Mouse (Mus musculus) layer of hippocampus, adult 18-20 months (tissue): Measurements from ENCODE around the gene Mgat4e. TPM values are rescaled to one million over a fixed set of nuclear protein-coding genes. Genes with fewer than 3 reads are reported as not detected.

Experiments
- DNase-seq, 2 experiments: peaks; one replicate each; pipeline ENCODE4 v3.0.0; 2022; ENCODE audit warnings: low spot score in 2 of 2
- total RNA-seq, 2 experiments: library from RNA; stranded (reverse); gene quantifications; 2 replicates each; pipeline ENCODE4 v1.2.3; 2021

The Mgat4e gene
- total RNA-seq, 2 experiments from 2014 or later: 0.22 TPM; not detected in 1

DNA sequence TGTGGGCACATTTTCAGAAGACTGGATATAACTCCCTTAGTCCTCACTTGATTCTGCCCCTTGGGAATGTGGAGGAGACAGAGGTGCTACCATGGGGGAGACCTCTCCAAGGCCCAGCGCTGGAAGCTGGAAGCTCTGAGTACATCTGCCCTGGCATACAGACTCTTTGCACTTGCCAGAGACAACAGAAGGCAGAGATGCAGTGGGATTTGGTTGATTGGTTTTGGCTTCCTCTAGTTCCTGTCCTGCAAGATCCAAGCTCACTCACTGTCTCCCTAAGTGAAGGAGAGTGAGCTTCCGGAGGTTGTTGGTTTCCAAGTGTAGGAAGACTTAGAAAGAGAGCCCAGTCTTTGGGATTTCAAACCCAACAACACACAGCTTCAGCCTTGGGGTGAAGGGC, 33.6 kb downstream of the Mgat4e start:
- no peak for DNase-seq

- DNase-seq: peak in 1 of 2 experiments; percentile 18
Observed at GRCm38 (mm10) chr1:134513876-134514590, 35.4 kb downstream of the Mgat4e start.

DNA sequence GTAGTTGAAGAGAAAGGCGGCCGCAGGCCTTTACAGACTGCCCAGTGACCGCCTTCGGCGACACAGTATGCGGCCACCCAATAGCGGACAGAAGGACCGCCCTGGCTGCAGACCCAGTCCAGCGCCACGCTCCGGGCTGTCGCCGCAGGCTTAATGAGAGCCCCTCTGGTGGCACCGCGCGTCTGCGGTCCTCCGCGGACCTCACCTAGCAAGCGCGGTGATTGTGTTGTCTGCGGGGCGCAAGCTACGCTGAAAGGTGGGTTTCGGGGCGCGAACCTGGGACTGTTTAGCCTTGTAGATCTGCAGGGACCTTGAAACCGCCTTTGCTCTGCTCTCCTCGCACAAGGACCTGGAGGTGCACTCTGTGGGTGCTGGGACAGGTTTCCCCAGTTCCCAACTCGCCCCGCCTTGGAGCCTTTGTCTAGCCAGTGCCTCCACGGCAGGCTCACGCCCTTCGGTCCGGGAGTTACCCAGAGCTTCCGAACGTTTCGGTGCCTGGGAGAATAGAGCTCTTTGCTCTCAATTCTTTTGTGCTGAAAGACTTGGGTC, 36.1 kb downstream of the Mgat4e start:
- DNase-seq: no peak

GRCm38 (mm10) chr1:134512584-134512983, 36.9 kb downstream of the Mgat4e start:
- no peak for DNase-seq

DNA sequence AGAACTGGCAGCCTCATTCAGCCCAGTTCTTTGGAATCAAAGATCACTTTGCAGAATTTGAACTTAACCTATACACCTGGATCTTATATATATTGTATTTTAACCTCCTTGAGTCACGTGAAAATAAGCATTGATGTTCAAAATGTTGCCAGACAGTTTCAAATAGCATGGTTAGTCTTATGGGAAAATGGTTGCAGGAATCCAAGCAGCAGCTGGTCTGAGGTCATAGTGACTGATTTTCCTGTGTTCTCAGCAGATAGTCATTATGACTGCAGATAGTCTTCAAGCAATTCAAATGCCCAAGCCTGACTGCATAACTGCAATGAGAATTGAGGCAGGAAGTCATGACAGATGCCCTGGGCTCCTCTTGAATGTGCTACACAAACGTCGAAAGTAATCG, 37.3 kb downstream of the Mgat4e start:
- DNase-seq: no peak

- no peak for DNase-seq
Observed at GRCm38 (mm10) chr1:134510018-134510417, 39.5 kb downstream of the Mgat4e start.

DNA sequence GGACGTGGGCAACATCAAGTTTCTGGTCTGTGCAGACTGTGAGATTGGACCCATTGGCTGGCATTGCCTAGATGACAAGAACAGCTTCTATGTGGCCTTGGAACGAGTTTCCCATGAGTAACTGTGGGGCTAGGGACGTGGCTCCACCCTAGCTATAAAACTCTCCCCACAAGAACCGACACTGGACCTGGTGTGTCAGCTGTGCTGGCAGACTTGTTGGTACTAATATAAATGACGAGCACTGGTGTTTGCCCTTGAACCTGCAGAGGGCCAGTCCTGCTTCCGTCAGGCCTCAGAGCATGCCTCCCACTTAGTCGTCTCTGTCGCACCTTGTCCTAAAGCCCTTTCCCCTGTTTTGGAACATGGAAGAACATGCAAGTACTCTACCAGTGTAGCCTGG, 43.3 kb downstream of the Mgat4e start:
- no peak for DNase-seq

GRCm38 (mm10) chr1:134500916-134501315, 48.6 kb downstream of the Mgat4e start:
- no peak for DNase-seq

GRCm38 (mm10) chr1:134495991-134496390, 53.5 kb downstream of the Mgat4e start:
- DNase-seq: no peak

DNA sequence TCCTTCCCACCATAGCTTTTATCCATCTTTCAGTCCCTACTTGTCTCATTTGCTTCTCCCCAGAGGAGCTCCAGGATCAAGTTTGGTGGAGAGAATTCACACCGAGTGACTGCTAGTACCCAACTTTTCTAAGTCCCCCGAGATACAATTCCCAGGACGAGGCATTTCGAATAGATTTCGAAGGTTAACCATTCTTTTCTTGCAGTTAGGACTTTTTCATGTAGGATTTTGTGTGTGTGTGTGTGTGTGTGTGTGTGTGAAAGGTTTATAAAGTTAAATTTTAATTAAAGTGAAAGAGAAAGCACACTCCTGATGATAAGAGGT, 54.3 kb downstream of the Mgat4e start:
- DNase-seq: no peak

- DNase-seq: peak; percentile 97 to 99
Observed at GRCm38 (mm10) chr1:134494428-134495215, 54.9 kb downstream of the Mgat4e start, which contains the start of gene Rabif. Gene Rabif, plus strand, starts transcription at chr1:134494648.

DNA sequence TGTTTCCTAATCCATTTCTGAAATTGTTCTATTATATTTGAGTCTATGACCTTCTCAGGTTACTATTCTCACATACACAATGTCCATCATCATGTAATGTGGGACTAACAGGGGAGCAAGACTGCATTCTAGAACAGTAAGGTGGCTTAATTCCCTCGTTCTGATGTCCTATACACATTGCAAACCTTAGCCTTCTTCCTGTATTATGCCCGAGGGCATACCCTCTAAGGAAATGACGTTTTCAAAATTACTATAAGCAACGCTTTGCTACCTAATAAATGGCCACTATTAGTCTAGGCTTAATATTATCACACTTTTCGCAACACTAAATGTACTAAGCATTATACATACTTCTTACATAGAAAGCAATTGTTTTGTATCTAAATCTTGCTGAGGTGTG, 55.5 kb downstream of the Mgat4e start:
- DNase-seq: no peak

DNA sequence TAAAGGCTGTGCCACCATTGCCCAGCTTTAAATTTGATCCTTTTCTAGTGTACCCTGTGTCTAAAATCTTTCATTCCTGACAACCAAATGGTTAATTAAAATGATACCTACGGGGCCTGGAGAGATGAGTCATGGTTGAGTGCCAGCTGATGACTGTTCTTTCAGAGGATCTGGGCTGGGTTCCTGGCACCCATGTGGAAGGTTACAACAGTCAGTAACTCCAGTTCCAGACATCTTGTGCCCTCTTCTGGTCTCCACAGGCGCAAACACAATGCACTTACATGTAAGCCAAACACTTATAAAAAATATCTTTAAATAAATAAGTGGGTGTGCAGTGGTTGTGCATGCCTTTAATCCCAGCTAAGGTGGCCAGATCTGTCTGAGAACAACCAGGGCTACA, 56.0 kb downstream of the Mgat4e start:
- no peak for DNase-seq

DNA sequence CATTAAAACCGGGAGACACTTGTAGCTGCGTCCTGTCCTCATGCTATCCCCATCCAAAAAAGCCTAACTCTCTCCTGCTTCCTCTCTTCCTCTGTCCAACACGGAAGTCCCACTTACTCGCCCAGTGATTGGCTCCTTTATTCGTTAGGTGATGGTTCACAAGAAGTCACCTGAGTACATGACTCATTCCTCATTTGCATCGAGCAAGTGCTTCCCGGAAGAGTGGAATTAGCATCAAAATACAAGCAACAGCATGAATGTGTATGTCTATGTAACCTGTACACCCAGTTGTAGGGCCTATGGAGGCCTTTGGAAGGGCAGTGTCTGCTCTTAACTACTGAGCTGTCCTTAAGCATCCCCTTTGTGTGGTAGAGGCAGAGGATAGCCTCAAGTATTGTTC, 57.2 kb downstream of the Mgat4e start:
- DNase-seq: no peak

Other genes starting within 250 kb of the Mgat4e start
- gene Ppfia4, start 216.8 kb downstream of the Mgat4e start, total RNA-seq: 10 to 100 TPM; 66.5 to 68.4 TPM
- 10 to 100 TPM; 60.3 to 71.7 TPM for gene Tmem183a, start 187.7 kb downstream of the Mgat4e start, total RNA-seq
- not detected for gene 4933406M09Rik, start 163.7 kb downstream of the Mgat4e start, total RNA-seq
- gene Cyb5r1, start 144.1 kb downstream of the Mgat4e start, total RNA-seq: 10 to 100 TPM; 30.1 to 33.0 TPM
- gene Adipor1, start 134.3 kb downstream of the Mgat4e start, total RNA-seq: 10 to 100 TPM; 58.0 to 60.7 TPM
- 10 to 100 TPM; 40.7 to 44.8 TPM for gene Klhl12, start 94.2 kb downstream of the Mgat4e start, total RNA-seq
- 10 to 100 TPM; 22.3 to 25.3 TPM for gene Rabif, start 55.0 kb downstream of the Mgat4e start, total RNA-seq
- gene Kdm5b, start 10.5 kb upstream of the Mgat4e start, total RNA-seq: 10 to 100 TPM; 67.4 to 70.5 TPM
- 10 to 100 TPM; 25.6 to 30.0 TPM for gene Syt2, start 97.0 kb upstream of the Mgat4e start, total RNA-seq